Mouse (Mus musculus) midbrain, embryonic 14.5 days (tissue): ENCODE measurements at regions not wholly inside any gene's neighbourhood (a gene's known extent, or its start where the extent isn't known, plus 50 kb on each side); places are given as distances from the start of the nearest gene placed in this dataset.

ENCODE experiments used
- ATAC-seq: fragments of 200-750 bp; cut with Nextera tagmentation; 2 replicates; pipeline ENCODE4 v1.8.0; 2017; ENCODE audit warnings: moderate number of reproducible peaks, moderate library complexity; ENCODE audit not compliant: low FRiP score, low TSS enrichment
- DNase-seq: peaks from one replicate; pipeline ENCODE4 v3.0.0-alpha.2; 2015
- H3K27ac ChIP-seq: fragments of 300-500 bp; sonication (generic); replicated peaks from 2 replicates; pipeline ENCODE4 v1.5.1; 2014; ENCODE audit warnings: mild to moderate bottlenecking, low read depth, low read length, moderate library complexity
- H3K27me3 ChIP-seq: fragments of 300-500 bp; sonication (generic); 2 replicates; pipeline ENCODE4 v1.6.1; 2014; ENCODE audit warnings: low read length, control low read depth, mixed read lengths; ENCODE audit not compliant: control insufficient read depth, insufficient read depth
- H3K36me3 ChIP-seq: fragments of 300-500 bp; sonication (generic); 2 replicates; pipeline ENCODE4 v1.6.1; 2014; ENCODE audit warnings: low read length, control low read depth; ENCODE audit not compliant: control insufficient read depth, insufficient read depth
- H3K4me1 ChIP-seq: fragments of 300-500 bp; sonication (generic); 2 replicates; pipeline ENCODE4 v1.6.1; 2014; ENCODE audit warnings: mild to moderate bottlenecking, antibody characterized with exemption, low read length, control low read depth; ENCODE audit not compliant: control insufficient read depth, insufficient read depth
- H3K4me2 ChIP-seq: fragments of 300-500 bp; sonication (generic); 2 replicates; pipeline ENCODE4 v1.6.1; 2014; ENCODE audit warnings: mild to moderate bottlenecking, low read length, moderate library complexity
- H3K4me3 ChIP-seq: fragments of 300-500 bp; sonication (generic); replicated peaks from 2 replicates; pipeline ENCODE4 v1.5.1; 2014; ENCODE audit warnings: low read depth, low read length
- H3K9ac ChIP-seq: fragments of 300-500 bp; sonication (generic); replicated peaks from 2 replicates; pipeline ENCODE4 v1.6.1; 2014; ENCODE audit warnings: mild to moderate bottlenecking, low read length, moderate library complexity
- H3K9me3 ChIP-seq: fragments of 300-500 bp; sonication (generic); 2 replicates; pipeline ENCODE4 v1.6.1; 2016; ENCODE audit warnings: low read length, control low read depth, mixed read lengths; ENCODE audit not compliant: control insufficient read depth
- WGBS: fragments of 180-500 bp; shearing (Covaris S2); extraction: QIAGEN DNeasy Blood & Tissue Kit; methylation state at CpG from one replicate; pipeline ENCODE4 v1.1.7; 2014; 5-methylcytosine and 5-hydroxymethylcytosine counted together

DNA sequence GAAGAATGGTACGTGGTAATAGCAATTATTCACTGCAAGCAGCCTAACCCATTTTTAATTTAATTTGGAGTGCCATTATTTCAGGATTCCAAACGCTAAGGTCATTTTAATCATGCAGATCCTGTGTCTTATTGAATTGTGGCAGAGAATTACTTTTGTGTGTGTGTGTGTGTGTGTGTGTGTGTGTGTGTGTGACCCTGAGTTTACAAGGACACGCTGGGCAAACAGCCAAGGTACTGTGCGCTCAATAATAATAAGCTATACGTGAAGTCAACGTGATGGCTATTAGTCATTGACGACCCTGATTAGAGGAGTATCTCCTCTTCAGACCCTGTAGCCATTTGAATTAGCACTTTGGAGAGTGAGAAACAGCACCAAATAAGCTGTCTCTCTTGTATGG, 144.1 kb downstream of the Klf7 start:
- Histone ChIP-seq H3K9me3 (no peaks in the 10 kb centered on the region), H3K9ac (no peak overlapping the region), H3K27me3 (no peaks in the 10 kb centered on the region), H3K4me1 (0 out of 2 replicates have a peak, but pooled peaks cover 4% of the 10 kb centered on the region), H3K36me3 (no peaks in the 10 kb centered on the region), H3K27ac (no peak overlapping the region), H3K4me2 (no peak overlapping the region), H3K4me3 (no peak overlapping the region)
- 62% methylated on average over 7 of the region's 7 CpGs for WGBS
- DNase-seq (peak; percentile 38), ATAC-seq (no peak)

GRCm38 (mm10) chr1:63977302-63977888, 144.7 kb downstream of the Klf7 start:
- Histone ChIP-seq H3K9me3 (no peaks in the 10 kb centered on the region), H3K27me3 (no peaks in the 10 kb centered on the region), H3K4me3 (no peak overlapping the region), H3K9ac (no peak overlapping the region), H3K27ac (no peak overlapping the region), H3K36me3 (no peaks in the 10 kb centered on the region), H3K4me2 (no peak overlapping the region), H3K4me1 (0 out of 2 replicates have a peak, but pooled peaks cover 4% of the 10 kb centered on the region)
- no peak for DNase-seq
- 58% methylated on average over 4 of the region's 4 CpGs for WGBS
- ATAC-seq, result no peak

GRCm38 (mm10) chr1:63976862-63977261, 145.2 kb downstream of the Klf7 start:
- H3K4me2 ChIP-seq, result no peak overlapping the region
- H3K36me3 ChIP-seq, result no peaks in the 10 kb centered on the region
- no peak overlapping the region for H3K27ac ChIP-seq
- H3K9ac ChIP-seq, result no peak overlapping the region
- ATAC-seq (no peak), DNase-seq (no peak)
- H3K4me3 ChIP-seq, result no peak overlapping the region
- H3K4me1 ChIP-seq, result 0 out of 2 replicates have a peak, but pooled peaks cover 4% of the 10 kb centered on the region
- no peaks in the 10 kb centered on the region for H3K9me3 ChIP-seq
- no peaks in the 10 kb centered on the region for H3K27me3 ChIP-seq
- WGBS, result 61% methylated on average over 4 of the region's 4 CpGs

GRCm38 (mm10) chr1:63967849-63968248, 154.2 kb downstream of the Klf7 start:
- DNase-seq, result no peak
- no peaks in the 10 kb centered on the region for H3K4me1 ChIP-seq
- WGBS, result 91% methylated on average over 11 of the region's 11 CpGs
- no peak overlapping the region for H3K4me2 ChIP-seq
- H3K4me3 ChIP-seq, result no peak overlapping the region
- no peaks in the 10 kb centered on the region for H3K27me3 ChIP-seq
- H3K36me3 ChIP-seq, result no peaks in the 10 kb centered on the region
- H3K9me3 ChIP-seq, result no peaks in the 10 kb centered on the region
- ATAC-seq, result no peak
- H3K27ac ChIP-seq, result no peak overlapping the region
- H3K9ac ChIP-seq, result no peak overlapping the region

- Histone ChIP-seq H3K9ac (no peak overlapping the region), H3K4me2 (no peak overlapping the region), H3K36me3 (no peaks in the 10 kb centered on the region), H3K4me1 (no peaks in the 10 kb centered on the region), H3K4me3 (no peak overlapping the region), H3K27me3 (no peaks in the 10 kb centered on the region), H3K27ac (no peak overlapping the region), H3K9me3 (no peaks in the 10 kb centered on the region)
- no peak for ATAC-seq
- DNase-seq, result no peak
Measured at GRCm38 (mm10) chr1:63965446-63965845, 156.6 kb downstream of the Klf7 start.

DNA sequence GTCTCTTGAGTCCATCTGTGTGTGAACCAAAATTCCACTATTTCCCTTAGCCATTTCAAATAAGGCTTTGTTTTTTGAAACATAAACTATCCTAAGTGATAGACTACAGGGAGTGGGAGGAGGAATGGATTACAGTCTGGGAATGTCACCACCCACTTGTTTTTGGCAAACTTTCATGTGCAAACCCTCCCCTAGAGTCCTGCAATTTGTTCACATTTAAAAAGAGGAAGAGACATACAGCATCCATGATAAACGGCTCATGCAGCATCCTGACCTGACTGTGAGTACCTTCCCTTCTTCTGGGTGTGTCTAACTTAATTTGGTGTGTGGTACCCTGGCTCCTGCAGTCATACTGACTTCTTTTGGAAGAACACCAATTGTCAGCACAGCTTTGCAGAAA, 157.6 kb downstream of the Klf7 start:
- no peaks in the 10 kb centered on the region for H3K4me1 ChIP-seq
- H3K9ac ChIP-seq, result no peak overlapping the region
- H3K4me3 ChIP-seq, result no peak overlapping the region
- H3K9me3 ChIP-seq, result no peaks in the 10 kb centered on the region
- H3K27me3 ChIP-seq, result no peaks in the 10 kb centered on the region
- H3K36me3 ChIP-seq, result no peaks in the 10 kb centered on the region
- 79% methylated on average over 1 of the region's 1 CpGs for WGBS
- H3K4me2 ChIP-seq, result no peak overlapping the region
- ATAC-seq (no peak), DNase-seq (no peak)
- H3K27ac ChIP-seq, result no peak overlapping the region

DNA sequence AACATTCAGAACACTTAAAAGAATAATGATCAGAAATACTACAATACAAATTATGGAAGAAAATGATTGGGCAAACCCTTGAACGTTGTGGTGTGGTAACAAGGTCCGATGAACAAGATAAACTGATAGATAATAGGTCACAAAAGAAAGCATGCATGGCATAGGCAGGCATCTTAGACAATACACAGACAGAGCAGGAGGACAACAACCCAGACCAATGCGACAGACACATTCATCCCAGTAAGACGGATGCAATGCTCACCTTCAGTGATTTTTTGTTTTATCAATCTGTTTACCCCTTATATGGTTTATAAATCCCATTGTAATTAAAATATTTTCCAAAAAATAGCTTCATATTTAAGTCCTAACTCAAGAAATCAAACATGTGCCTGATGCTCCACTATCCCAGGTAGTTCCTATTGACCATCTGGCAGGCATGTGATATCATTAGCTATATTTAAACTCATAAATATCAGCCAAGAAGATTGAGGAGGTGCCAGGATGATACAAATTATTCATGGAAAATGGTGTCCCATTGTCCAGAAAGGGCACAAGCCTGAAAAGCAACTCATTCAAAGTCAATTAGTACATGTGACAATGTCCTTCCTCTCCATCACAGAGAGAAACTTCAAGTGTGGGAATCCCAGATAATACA, 166.3 kb downstream of the Klf7 start:
- no peak overlapping the region for H3K9ac ChIP-seq
- no peaks in the 10 kb centered on the region for H3K27me3 ChIP-seq
- DNase-seq (no peak), ATAC-seq (no peak)
- H3K36me3 ChIP-seq, result no peaks in the 10 kb centered on the region
- H3K27ac ChIP-seq, result no peak overlapping the region
- no peak overlapping the region for H3K4me2 ChIP-seq
- no peak overlapping the region for H3K4me3 ChIP-seq
- H3K9me3 ChIP-seq, result no peaks in the 10 kb centered on the region
- H3K4me1 ChIP-seq, result no peaks in the 10 kb centered on the region
- WGBS, result 95% methylated on average over 4 of the region's 4 CpGs

DNA sequence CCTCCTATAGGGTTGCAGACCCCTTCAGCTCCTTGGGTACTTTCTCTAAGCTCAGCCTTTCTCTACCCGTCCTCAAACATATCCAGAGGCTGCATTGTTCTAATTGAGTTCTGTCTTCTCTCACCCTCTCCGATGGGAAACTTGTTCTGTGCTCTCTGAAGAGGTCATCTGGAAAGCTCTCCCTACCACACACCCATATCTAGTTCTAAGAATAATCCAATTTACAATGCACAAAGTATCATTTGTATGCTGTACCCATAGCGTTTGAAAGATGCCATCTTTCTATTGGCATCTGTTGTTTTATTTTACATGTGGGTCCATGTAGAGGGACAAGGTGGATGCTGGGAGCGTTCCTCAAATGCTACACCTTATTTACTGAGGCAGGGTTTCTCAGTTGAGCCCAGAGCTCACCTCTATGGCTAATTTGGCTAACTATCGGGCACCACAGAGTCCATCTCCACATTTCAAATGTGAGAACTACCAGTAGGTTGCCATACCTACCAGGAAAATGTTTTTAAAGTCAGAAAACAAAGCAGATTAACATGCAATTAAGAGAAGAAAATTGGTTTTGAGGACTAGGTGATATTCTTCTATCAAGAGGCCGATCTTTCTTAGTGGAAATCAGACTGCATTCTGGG, 167.1 kb downstream of the Klf7 start:
- WGBS, result 93% methylated on average over 6 of the region's 6 CpGs
- no peak for DNase-seq
- Histone ChIP-seq H3K9ac (no peak overlapping the region), H3K9me3 (no peaks in the 10 kb centered on the region), H3K36me3 (no peaks in the 10 kb centered on the region), H3K4me2 (no peak overlapping the region), H3K27me3 (no peaks in the 10 kb centered on the region), H3K4me3 (no peak overlapping the region), H3K4me1 (no peaks in the 10 kb centered on the region), H3K27ac (no peak overlapping the region)
- ATAC-seq, result no peak

- H3K27me3 ChIP-seq, result no peaks in the 10 kb centered on the region
- no peaks in the 10 kb centered on the region for H3K36me3 ChIP-seq
- no peak overlapping the region for H3K9ac ChIP-seq
- DNase-seq (no peak), ATAC-seq (no peak)
- no peaks in the 10 kb centered on the region for H3K4me1 ChIP-seq
- no peak overlapping the region for H3K4me3 ChIP-seq
- H3K9me3 ChIP-seq, result no peaks in the 10 kb centered on the region
- 75% methylated on average over 2 of the region's 2 CpGs for WGBS
- peak overlapping the region; percentile 25; the same call in 1 of the 2 replicates for H3K4me2 ChIP-seq
- H3K27ac ChIP-seq, result no peak overlapping the region
Measured at GRCm38 (mm10) chr1:63954172-63954571, 167.9 kb downstream of the Klf7 start.
